Mouse (Mus musculus): ENCODE data around the gene Rps29.

- TF ChIP-seq CTCF (IDR thresholded peaks at IDR 0.05; ENCODE audit: low read depth, low read length) (no peak), POLR2A (IDR thresholded peaks at IDR 0.05; ENCODE audit: extremely low read depth, insufficient read depth, low read length) (no peak)
These were observed 26.4 kb upstream of the Rps29 start for GRCm38 (mm10) chr12:69185371-69185770.

Data from liver, adult 2 months (tissue).